Mouse (Mus musculus): Measurements from ENCODE around the gene Kdelr1. TPM values are rescaled to one million over a fixed set of nuclear protein-coding genes. Genes with fewer than 3 reads are reported as not detected.
A peak's percentile ranks its signal among the peaks of the same experiment; 100 is the strongest.

Gene Kdelr1
- polyA plus RNA-seq (2015; fragmentation: Nextera tagmentation; extraction: Ambion mirVana): 31.6 and 33.9 TPM in 2 replicates

- H3K4me1 ChIP-seq: peaks cover 50% of the 10 kb centered on the region
- under 1% methylated on average over 15 of the region's 18 CpGs for WGBS
Observed at GRCm38 (mm10) chr7:45872624-45873023, at the start of gene Kdelr1. Gene Kdelr1 (plus strand): TSS chr7:45872772.

GRCm38 (mm10) chr7:45824598-45824997 is 48.0 kb upstream of the Kdelr1 start, which contains the start of gene Kcnj14:
Gene Kcnj14 (minus strand): TSS chr7:45824782.
- Histone ChIP-seq H3K36me3 (ENCODE audit: poor library complexity, severe bottlenecking) (peaks cover 68% of the 10 kb centered on the region), H3K4me3 (no peak within 1 kb of the TSS), H3K4me1 (peaks cover 1% of the 10 kb centered on the region), H3K27ac (no peak within 1 kb of the TSS), H3K27me3 (peaks cover 2% of the 10 kb centered on the region; the same call in 1 of the 2 replicates), H3K4me2 (no peak within 1 kb of the TSS), H3K9me3 (replicated peaks) (no peaks in the 10 kb centered on the region), H3K9ac (no peak within 1 kb of the TSS)
- 79% methylated on average over 7 of the region's 7 CpGs for WGBS
- no peak for ATAC-seq

More at GRCm38 (mm10) chr7:45872624-45873023, at the start of gene Kdelr1:
- Histone ChIP-seq H3K4me3 (peak within 1 kb of the TSS; percentile 86), H3K36me3 (ENCODE audit: poor library complexity, severe bottlenecking) (peaks cover 35% of the 10 kb centered on the region), H3K9ac (peak within 1 kb of the TSS; percentile 97), H3K27me3 (peaks cover 40% of the 10 kb centered on the region), H3K9me3 (replicated peaks) (no peaks in the 10 kb centered on the region), H3K4me2 (peak within 1 kb of the TSS; percentile 92), H3K27ac (peak within 1 kb of the TSS; percentile 83)
- ATAC-seq: peak; percentile 84

- H3K27me3 ChIP-seq: peaks cover 5% of the 10 kb centered on the region
- ATAC-seq: no peak
- H3K4me3 ChIP-seq: no peak overlapping the region
- H3K4me1 ChIP-seq: peaks cover 13% of the 10 kb centered on the region
- no peak overlapping the region for H3K9ac ChIP-seq
- H3K4me2 ChIP-seq: no peak overlapping the region
- H3K9me3 ChIP-seq (replicated peaks): no peaks in the 10 kb centered on the region
- no peak overlapping the region for H3K27ac ChIP-seq
- H3K36me3 ChIP-seq (ENCODE audit: poor library complexity, severe bottlenecking): peaks cover 70% of the 10 kb centered on the region
- WGBS: 92% methylated on average over 7 of the region's 7 CpGs
Observed at GRCm38 (mm10) chr7:45826631-45827030, 45.9 kb upstream of the Kdelr1 start.

- ATAC-seq: peak; percentile 94
- H3K36me3 ChIP-seq (ENCODE audit: poor library complexity, severe bottlenecking): peaks cover 42% of the 10 kb centered on the region
Observed at GRCm38 (mm10) chr7:45830427-45831127, 42.0 kb upstream of the Kdelr1 start, which contains the start of gene Grwd1. Gene Grwd1 (minus strand): TSS chr7:45830944.

GRCm38 (mm10) chr7:45831128-45831525 is 41.4 kb upstream of the Kdelr1 start:
- H3K9ac ChIP-seq: 0 out of 2 replicates have a peak overlapping the region, but pooled peaks have one; percentile 70
- 0 out of 2 replicates have a peak overlapping the region, but pooled peaks have one; percentile 74 for H3K27ac ChIP-seq
- peaks cover 49% of the 10 kb centered on the region for H3K27me3 ChIP-seq
- peaks cover 37% of the 10 kb centered on the region for H3K36me3 ChIP-seq (ENCODE audit: poor library complexity, severe bottlenecking)
- H3K4me2 ChIP-seq: peak overlapping the region; percentile 87
- ATAC-seq: peak; percentile 39
- H3K9me3 ChIP-seq (replicated peaks): no peaks in the 10 kb centered on the region
- 25% methylated on average over 5 of the region's 5 CpGs for WGBS
- peaks cover 29% of the 10 kb centered on the region for H3K4me1 ChIP-seq
- peak overlapping the region; percentile 90 for H3K4me3 ChIP-seq

More at GRCm38 (mm10) chr7:45830427-45831127, 42.0 kb upstream of the Kdelr1 start, which contains the start of gene Grwd1:
- H3K27me3 ChIP-seq: peaks cover 44% of the 10 kb centered on the region
- peaks cover 29% of the 10 kb centered on the region for H3K4me1 ChIP-seq
- WGBS: under 1% methylated on average over 35 of the region's 35 CpGs
- H3K4me2 ChIP-seq: peak within 1 kb of the TSS; percentile 87
- peak within 1 kb of the TSS; percentile 74 for H3K27ac ChIP-seq
- peak within 1 kb of the TSS; percentile 90 for H3K4me3 ChIP-seq
- no peaks in the 10 kb centered on the region for H3K9me3 ChIP-seq (replicated peaks)
- H3K9ac ChIP-seq: peak within 1 kb of the TSS; percentile 70

- WGBS: 10% methylated on average over 28 of the region's 30 CpGs
- H3K36me3 ChIP-seq (ENCODE audit: poor library complexity, severe bottlenecking): peaks cover 24% of the 10 kb centered on the region
- H3K4me2 ChIP-seq: peak overlapping the region; percentile 50
- peaks cover 29% of the 10 kb centered on the region for H3K4me1 ChIP-seq
- H3K9ac ChIP-seq: no peak overlapping the region
- H3K9me3 ChIP-seq (replicated peaks): no peaks in the 10 kb centered on the region
- peaks cover 56% of the 10 kb centered on the region for H3K27me3 ChIP-seq
- peak overlapping the region; percentile 34 for H3K4me3 ChIP-seq
- no peak overlapping the region for H3K27ac ChIP-seq
- ATAC-seq: no peak
Observed at GRCm38 (mm10) chr7:45832428-45832827, 40.1 kb upstream of the Kdelr1 start.

- Histone ChIP-seq H3K27ac (no peak overlapping the region), H3K27me3 (peaks cover 56% of the 10 kb centered on the region), H3K4me2 (peak overlapping the region; percentile 50), H3K4me3 (peak overlapping the region; percentile 34), H3K9ac (no peak overlapping the region; the same call in 1 of the 2 replicates), H3K4me1 (peaks cover 29% of the 10 kb centered on the region), H3K9me3 (replicated peaks) (no peaks in the 10 kb centered on the region), H3K36me3 (ENCODE audit: poor library complexity, severe bottlenecking) (peaks cover 15% of the 10 kb centered on the region)
- WGBS: under 1% methylated on average over 79 of the region's 86 CpGs
- ATAC-seq: no peak
Observed at GRCm38 (mm10) chr7:45833148-45833790, 39.3 kb upstream of the Kdelr1 start.

GRCm38 (mm10) chr7:45833924-45834323 is 38.6 kb upstream of the Kdelr1 start:
- ATAC-seq: no peak
- peak overlapping the region; percentile 34 for H3K4me3 ChIP-seq
- H3K9ac ChIP-seq: peak overlapping the region; percentile 34; the same call in 1 of the 2 replicates
- H3K4me2 ChIP-seq: peak overlapping the region; percentile 50
- peaks cover 9% of the 10 kb centered on the region for H3K36me3 ChIP-seq (ENCODE audit: poor library complexity, severe bottlenecking)
- WGBS: 2% methylated on average over 22 of the region's 31 CpGs
- no peak overlapping the region for H3K27ac ChIP-seq
- no peaks in the 10 kb centered on the region for H3K9me3 ChIP-seq (replicated peaks)
- peaks cover 29% of the 10 kb centered on the region for H3K4me1 ChIP-seq
- peaks cover 56% of the 10 kb centered on the region for H3K27me3 ChIP-seq

GRCm38 (mm10) chr7:45842950-45843744 is 29.4 kb upstream of the Kdelr1 start:
- 90% methylated on average over 10 of the region's 10 CpGs for WGBS
- no peak overlapping the region for H3K9ac ChIP-seq
- no peak for ATAC-seq
- no peaks in the 10 kb centered on the region for H3K4me1 ChIP-seq
- peaks cover 27% of the 10 kb centered on the region for H3K27me3 ChIP-seq
- H3K27ac ChIP-seq: no peak overlapping the region
- H3K4me2 ChIP-seq: no peak overlapping the region
- H3K9me3 ChIP-seq (replicated peaks): no peaks in the 10 kb centered on the region
- H3K4me3 ChIP-seq: no peak overlapping the region
- no peaks in the 10 kb centered on the region for H3K36me3 ChIP-seq (ENCODE audit: poor library complexity, severe bottlenecking)

- 0 out of 2 replicates have a peak, but pooled peaks cover 5% of the 10 kb centered on the region for H3K4me1 ChIP-seq
- H3K27ac ChIP-seq: no peak overlapping the region
- H3K27me3 ChIP-seq: peaks cover 19% of the 10 kb centered on the region
- H3K4me2 ChIP-seq: no peak overlapping the region
- H3K9me3 ChIP-seq (replicated peaks): no peaks in the 10 kb centered on the region
- WGBS: 3% methylated on average over 6 of the region's 6 CpGs
- H3K36me3 ChIP-seq (ENCODE audit: poor library complexity, severe bottlenecking): no peaks in the 10 kb centered on the region
- H3K4me3 ChIP-seq: no peak overlapping the region
- ATAC-seq: no peak
- no peak overlapping the region for H3K9ac ChIP-seq
Observed at GRCm38 (mm10) chr7:45848447-45849027, 24.0 kb upstream of the Kdelr1 start.

GRCm38 (mm10) chr7:45850661-45851060 is 21.9 kb upstream of the Kdelr1 start:
- H3K9ac ChIP-seq: no peak overlapping the region
- H3K9me3 ChIP-seq (replicated peaks): no peaks in the 10 kb centered on the region
- 0 out of 2 replicates have a peak, but pooled peaks cover 5% of the 10 kb centered on the region for H3K4me1 ChIP-seq
- ATAC-seq: no peak
- peaks cover 17% of the 10 kb centered on the region for H3K27me3 ChIP-seq
- no peak overlapping the region for H3K4me3 ChIP-seq
- no peak overlapping the region for H3K4me2 ChIP-seq
- WGBS: 74% methylated on average over 3 of the region's 3 CpGs
- no peaks in the 10 kb centered on the region for H3K36me3 ChIP-seq (ENCODE audit: poor library complexity, severe bottlenecking)
- no peak overlapping the region for H3K27ac ChIP-seq

Data from forebrain, embryonic 13.5 days (tissue).